Mouse (Mus musculus) small intestine, adult 2 months (tissue): Measurements from ENCODE around the gene Raver2. TPM values are rescaled to one million over a fixed set of nuclear protein-coding genes. Genes with fewer than 3 reads are reported as not detected.
"Not testable (repeated sequence)": the region's sequence is repeated elsewhere in the genome, so short reads cannot be mapped to it uniquely, and the experiment has no call there.

ENCODE experiments used
- H3K27ac ChIP-seq: fragments of 200-500 bp; 2 replicates; pipeline ENCODE4 v1.5.1; 2012; ENCODE audit warnings: low read depth, low read length, control low read depth, inconsistent platforms; ENCODE audit not compliant: insufficient read depth
- H3K27me3 ChIP-seq: fragments of 200-500 bp; 2 replicates; pipeline ENCODE4 v1.6.1; 2012; ENCODE audit warnings: mild to moderate bottlenecking, moderate library complexity, low read length, inconsistent platforms; ENCODE audit not compliant: control insufficient read depth, insufficient read depth
- H3K36me3 ChIP-seq: fragments of 200-500 bp; 2 replicates; pipeline ENCODE4 v1.6.1; 2012; ENCODE audit warnings: mild to moderate bottlenecking, low read length, control low read depth, inconsistent platforms; ENCODE audit not compliant: control insufficient read depth, insufficient read depth
- H3K4me1 ChIP-seq: fragments of 200-500 bp; 2 replicates; pipeline ENCODE4 v1.6.1; 2012; ENCODE audit warnings: low read length, inconsistent platforms, mixed read lengths; ENCODE audit not compliant: control insufficient read depth, insufficient read depth, insufficient read length
- H3K4me3 ChIP-seq: fragments of 200-500 bp; 2 replicates; pipeline ENCODE4 v1.5.1; 2012; ENCODE audit warnings: low read depth, mild to moderate bottlenecking, control low read depth, inconsistent platforms, low read length, moderate library complexity
- CTCF ChIP-seq: fragments of 200-500 bp; IDR thresholded peaks from 2 replicates; pipeline ENCODE4 v1.5.1; 2012; ENCODE audit warnings: low read depth, mild to moderate bottlenecking, control low read depth, inconsistent platforms, low read length, moderate library complexity, mixed read lengths; ENCODE audit not compliant: insufficient replicate concordance, insufficient read length; ENCODE audit errors: extremely low read depth
- POLR2A ChIP-seq: fragments of 200-500 bp; IDR thresholded peaks from 2 replicates; pipeline ENCODE4 v1.6.1; 2012; ENCODE audit warnings: low read depth, mild to moderate bottlenecking, control low read depth, inconsistent platforms, low read length, moderate library complexity
- WGBS: fragments of 180-500 bp; shearing (Covaris S2); methylation state at CpG from one replicate; pipeline ENCODE4 v1.1.7; 2018; 5-methylcytosine and 5-hydroxymethylcytosine counted together
- polyA plus RNA-seq: library from polyadenylated mRNA; depleted of rRNA; stranded (reverse); fragments of >200 nt; gene quantifications from 2 replicates; pipeline ENCODE4 v1.2.3, GENCODE M21; 2012

Raver2 gene
- polyA plus RNA-seq, 1 experiment: 0.84 TPM

DNA sequence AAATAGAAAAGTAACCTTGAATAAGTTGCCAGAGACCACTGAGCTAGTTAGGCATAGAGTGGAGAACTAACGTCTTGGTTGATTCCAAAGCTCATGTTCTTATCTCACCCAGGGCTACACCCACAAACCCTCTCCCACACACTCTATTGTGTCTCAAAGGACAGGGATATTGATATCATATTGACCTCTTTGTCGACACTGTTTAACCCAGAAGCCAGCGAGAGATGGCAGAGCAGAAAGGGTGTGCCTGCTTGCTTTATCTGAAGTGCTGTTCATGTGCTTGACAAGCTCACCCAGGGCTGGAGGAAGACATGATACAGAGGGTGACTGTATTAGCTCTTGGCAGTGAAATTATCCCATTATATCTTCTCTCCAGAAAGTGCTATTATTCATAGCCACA lies 11.2 kb downstream of the Raver2 start:
- 26% methylated on average over 3 of the region's 3 CpGs for WGBS
- H3K4me3 ChIP-seq: no peak overlapping the region
- no peaks in the 10 kb centered on the region for H3K4me1 ChIP-seq
- H3K36me3 ChIP-seq: no peaks in the 10 kb centered on the region
- no peaks in the 10 kb centered on the region for H3K27me3 ChIP-seq
- TF ChIP-seq CTCF (no peak), POLR2A (no peak)
- no peak overlapping the region for H3K27ac ChIP-seq

DNA sequence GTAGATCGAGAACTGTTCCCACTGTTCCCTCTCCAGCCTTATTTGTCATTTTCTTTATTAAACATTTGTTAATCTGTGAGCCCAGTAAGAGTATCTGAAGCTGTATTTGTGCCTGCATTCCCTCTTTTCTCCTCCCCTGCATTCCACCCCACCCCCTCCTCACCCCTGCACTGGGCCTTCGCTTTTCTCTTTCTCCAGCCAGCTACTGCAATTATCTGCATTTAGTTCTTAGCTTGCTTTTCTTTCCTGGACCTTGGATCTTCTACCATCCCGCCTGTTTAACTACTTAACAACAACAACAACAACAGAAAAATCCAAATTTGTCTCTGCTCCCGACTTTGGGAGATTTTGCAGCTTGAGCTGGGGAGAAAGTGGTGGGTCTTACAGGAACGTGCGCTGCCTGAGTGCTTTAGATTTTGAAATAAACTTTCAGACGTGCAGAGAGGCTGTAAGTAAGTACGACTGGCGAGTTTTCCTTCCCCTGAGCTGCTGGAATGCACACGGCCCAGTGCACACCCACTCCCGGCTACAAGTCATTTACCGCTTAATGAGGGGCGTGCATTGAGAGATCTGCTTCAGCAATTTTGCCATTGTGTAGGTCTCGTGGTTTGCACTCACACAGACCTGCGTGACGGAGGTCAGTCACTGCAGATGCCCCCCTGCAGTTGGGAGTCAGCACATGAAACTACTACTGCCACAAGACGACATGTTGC lies 13.5 kb downstream of the Raver2 start:
- TF ChIP-seq POLR2A (no peak), CTCF (no peak)
- 54% methylated on average over 17 of the region's 17 CpGs for WGBS

DNA sequence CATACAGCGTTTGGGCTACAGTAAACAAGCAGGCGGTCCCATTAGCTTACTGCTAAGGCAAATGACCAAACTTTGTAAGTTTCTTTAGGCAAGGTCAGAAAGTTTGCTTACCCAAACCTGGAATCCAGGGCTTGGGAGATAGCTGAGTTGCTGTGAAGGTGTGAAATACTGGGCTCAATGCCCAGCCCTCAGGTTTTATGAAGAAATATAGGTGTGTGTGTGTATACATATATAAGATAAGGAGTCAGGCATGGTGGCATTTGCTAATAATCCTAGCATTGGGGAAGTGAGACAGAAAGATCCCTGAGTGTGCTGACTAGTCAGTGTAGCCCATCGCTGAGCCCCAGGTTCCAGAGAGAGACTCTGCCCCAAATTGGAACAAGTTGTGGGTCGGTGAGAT lies 16.1 kb downstream of the Raver2 start:
- Histone ChIP-seq H3K4me3 (no peak overlapping the region), H3K4me1 (no peaks in the 10 kb centered on the region), H3K27me3 (no peaks in the 10 kb centered on the region), H3K36me3 (no peaks in the 10 kb centered on the region), H3K27ac (no peak overlapping the region)
- WGBS: 42% methylated on average over 4 of the region's 4 CpGs
- TF ChIP-seq POLR2A: no peak
- TF ChIP-seq CTCF: no peak

More for the DNA sequence above, 13.5 kb downstream of the Raver2 start:
- no peak overlapping the region for H3K27ac ChIP-seq
- no peak overlapping the region for H3K4me3 ChIP-seq
- H3K27me3 ChIP-seq: no peaks in the 10 kb centered on the region
- no peaks in the 10 kb centered on the region for H3K4me1 ChIP-seq
- H3K36me3 ChIP-seq: no peaks in the 10 kb centered on the region

DNA sequence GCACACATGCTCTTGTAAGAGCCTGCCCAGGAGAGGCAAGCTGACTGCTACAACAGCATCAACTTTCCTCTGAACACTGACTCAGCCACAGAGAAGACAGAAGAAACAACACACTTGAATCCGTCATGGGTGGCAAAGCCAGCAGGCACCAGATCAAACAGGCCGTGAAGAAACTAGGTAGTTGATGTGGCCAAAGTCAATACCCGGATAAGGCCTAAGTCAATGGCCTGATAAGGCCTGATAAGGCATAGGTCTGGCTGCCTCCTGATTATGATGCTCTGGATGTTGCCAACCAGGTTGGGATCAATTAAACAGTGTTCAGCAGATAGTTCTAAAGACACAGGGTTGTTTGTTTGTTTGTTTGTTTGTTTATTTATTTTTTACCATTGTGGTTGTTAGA lies 17.3 kb downstream of the Raver2 start:
- WGBS: 39% methylated on average over 3 of the region's 3 CpGs
- Histone ChIP-seq H3K27ac (no peak overlapping the region), H3K36me3 (no peaks in the 10 kb centered on the region), H3K4me3 (no peak overlapping the region), H3K27me3 (no peaks in the 10 kb centered on the region), H3K4me1 (no peaks in the 10 kb centered on the region)
- TF ChIP-seq POLR2A (no peak), CTCF (no peak)

DNA sequence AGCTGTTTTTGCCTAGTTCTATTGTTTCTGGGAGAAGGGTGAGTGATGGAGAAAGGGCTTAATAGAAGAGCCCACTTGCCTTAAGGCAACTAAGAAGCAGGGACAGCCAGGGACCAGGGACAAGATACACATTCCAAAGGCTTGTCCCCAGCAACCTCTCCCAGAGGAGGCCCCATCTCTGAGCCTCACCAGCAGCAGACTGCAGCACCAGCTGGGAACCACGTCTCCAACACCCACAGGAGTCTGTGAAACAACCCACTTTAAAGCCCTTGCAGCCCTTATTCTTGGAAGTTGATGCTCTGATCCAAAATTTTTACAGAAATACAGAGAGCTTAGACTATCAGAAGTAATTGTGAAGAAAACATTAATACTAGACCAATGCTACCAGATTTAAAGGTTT lies 18.9 kb downstream of the Raver2 start:
- Histone ChIP-seq H3K36me3 (no peaks in the 10 kb centered on the region), H3K4me1 (no peaks in the 10 kb centered on the region), H3K4me3 (no peak overlapping the region), H3K27ac (no peak overlapping the region), H3K27me3 (no peaks in the 10 kb centered on the region)
- WGBS: 45% methylated on average over 1 of the region's 1 CpGs
- TF ChIP-seq POLR2A (no peak), CTCF (no peak)

DNA sequence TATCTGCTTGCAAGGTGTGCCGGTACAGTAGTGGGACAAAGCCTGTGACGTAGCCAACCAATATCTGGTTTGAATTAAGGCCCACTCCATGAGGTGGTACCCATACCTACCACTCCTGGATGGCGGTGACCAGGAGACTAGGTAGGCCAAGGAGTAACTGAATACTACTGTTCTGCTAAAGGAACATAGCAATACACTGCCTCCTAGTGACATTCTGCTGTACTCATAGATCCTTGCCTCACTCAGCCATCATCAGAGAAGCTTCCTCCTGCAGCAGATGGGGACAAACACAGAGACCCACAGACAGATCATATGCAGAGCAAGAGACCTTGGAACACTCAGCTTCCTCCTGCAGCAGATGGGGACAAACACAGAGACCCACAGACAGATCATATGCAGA lies 21.8 kb downstream of the Raver2 start:
- not testable (repeated sequence) for H3K36me3 ChIP-seq, H3K27ac ChIP-seq, H3K4me3 ChIP-seq, H3K27me3 ChIP-seq, H3K4me1 ChIP-seq
- WGBS: 96% methylated on average over 3 of the region's 3 CpGs

DNA sequence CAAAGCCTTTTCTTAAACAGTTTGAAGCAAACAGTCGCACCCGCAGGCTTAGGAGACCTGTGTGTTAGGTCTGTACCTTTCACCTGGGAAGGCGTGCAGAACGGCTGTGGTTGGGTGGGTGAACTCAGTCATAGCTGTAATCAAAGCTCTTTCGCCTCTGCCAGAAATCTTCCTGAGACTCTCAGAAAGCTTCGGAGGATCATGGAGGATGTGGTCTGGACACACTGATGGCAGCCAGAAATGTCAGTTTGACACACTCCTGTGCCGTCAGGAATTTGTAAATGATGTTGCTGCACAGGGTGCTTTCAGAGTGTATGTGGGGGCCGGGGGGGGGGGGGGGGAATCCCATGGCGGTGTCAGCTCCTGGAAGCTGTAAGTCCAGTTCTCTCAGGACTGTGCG lies 24.5 kb downstream of the Raver2 start:
- Histone ChIP-seq H3K27me3 (no peaks in the 10 kb centered on the region), H3K27ac (no peak overlapping the region), H3K4me3 (no peak overlapping the region), H3K4me1 (no peaks in the 10 kb centered on the region), H3K36me3 (no peaks in the 10 kb centered on the region)
- WGBS: 65% methylated on average over 10 of the region's 10 CpGs
- TF ChIP-seq POLR2A (no peak), CTCF (no peak)

DNA sequence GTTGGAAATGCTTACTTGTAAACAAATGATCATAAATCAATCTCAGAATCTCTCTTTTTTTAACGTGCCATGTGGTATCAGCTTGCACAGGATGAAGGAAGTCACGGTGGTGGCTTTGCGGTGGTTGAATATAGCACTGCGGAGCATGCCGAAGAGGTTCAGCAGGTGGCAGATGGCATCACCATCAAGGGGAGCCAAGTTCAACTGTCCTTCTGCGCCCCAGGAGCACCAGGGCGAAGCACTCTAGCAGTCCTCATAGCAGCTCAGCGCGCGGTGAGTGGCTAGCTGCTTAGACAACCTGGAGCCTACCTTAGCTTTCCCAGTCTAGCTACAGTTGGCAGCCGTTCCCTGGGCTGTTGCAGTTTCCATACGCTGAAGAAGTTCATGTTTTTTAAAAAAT lies 38.3 kb downstream of the Raver2 start:
- Histone ChIP-seq H3K27ac (no peak overlapping the region), H3K27me3 (no peaks in the 10 kb centered on the region), H3K4me1 (no peaks in the 10 kb centered on the region), H3K4me3 (no peak overlapping the region), H3K36me3 (no peaks in the 10 kb centered on the region)
- WGBS: 80% methylated on average over 12 of the region's 12 CpGs
- no peak for TF ChIP-seq POLR2A
- TF ChIP-seq CTCF: no peak
